Mouse (Mus musculus) hindlimb bud, embryonic 11.5 days (tissue): ENCODE results near the gene BC003965.

Experiments used
- DNase-seq: peaks from one replicate; pipeline ENCODE4 v3.0.0-alpha.2; 2012; ENCODE audit warnings: low read depth, low spot score; ENCODE audit errors: extremely low spot score

Gene BC003965

DNA sequence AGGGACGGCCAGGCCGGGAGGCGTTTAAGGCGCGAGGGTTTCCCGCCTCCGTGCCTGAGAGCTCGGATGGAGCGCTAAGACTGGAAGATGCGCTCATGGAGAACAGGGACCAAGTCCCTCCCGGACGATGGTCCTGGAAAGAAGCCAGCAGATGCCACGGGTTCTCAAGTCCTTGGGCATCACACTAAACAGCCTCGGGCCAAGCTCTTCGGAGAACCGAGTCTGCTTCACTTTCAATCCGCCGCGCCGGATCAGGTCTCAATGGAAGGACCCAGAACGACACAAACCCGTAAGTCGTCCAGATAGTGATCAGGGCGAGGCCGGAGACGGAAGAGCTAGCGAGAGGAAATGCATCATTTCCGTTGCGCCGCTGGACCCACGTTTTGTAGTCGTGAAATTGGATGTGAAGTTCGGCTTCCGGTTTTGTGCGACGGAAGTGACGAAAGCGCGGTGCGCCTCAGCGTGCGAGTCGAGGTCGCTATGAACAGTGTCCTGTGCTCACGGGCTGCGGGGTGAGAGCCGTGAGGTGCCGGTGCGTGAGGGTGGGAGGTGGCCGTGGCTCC, at the start of gene BC003965:
Gene BC003965 (plus strand): TSS at position 426 of the 563 bp plus-strand sequence.
- peak; percentile 99 for DNase-seq

DNA sequence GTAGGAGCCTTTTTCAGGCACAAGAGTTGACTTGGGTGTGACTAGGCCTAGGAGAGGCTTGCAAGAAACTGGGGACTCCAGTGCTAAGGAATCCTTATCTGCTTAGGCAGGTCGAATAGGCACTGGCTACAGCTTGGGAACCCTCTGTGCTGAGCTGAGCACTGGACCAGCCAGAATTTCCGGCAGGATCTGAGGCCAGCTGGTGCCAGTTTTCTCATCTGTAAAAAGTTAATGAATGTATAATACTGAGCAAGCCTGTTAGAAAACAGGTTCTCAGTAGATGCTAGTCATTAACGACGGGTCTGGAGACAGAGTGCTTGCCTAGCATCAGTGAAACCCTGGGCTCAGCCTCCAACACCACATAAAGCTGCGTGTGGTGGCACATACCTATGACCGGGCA, 48.7 kb upstream of the BC003965 start:
- no peak for DNase-seq

DNA sequence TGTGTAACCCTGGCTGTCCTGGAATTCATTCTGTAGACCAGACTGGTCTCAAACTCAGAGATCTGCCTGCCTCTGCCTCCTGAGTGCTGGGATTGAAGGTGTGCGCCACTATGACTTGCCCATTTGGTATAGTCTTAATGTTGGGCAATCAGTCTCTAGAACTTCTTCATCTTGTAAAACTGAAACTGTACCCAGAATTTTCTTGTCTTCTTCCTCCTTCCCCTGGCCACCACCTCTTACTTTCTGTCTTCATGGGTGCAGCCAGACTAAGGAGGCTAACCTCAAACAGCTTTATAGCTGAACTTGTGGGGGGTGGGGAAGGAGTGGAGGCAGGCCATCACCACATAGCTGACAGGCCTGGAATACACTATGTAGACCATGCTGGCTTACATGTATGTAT, 45.6 kb upstream of the BC003965 start:
- DNase-seq: no peak

DNA sequence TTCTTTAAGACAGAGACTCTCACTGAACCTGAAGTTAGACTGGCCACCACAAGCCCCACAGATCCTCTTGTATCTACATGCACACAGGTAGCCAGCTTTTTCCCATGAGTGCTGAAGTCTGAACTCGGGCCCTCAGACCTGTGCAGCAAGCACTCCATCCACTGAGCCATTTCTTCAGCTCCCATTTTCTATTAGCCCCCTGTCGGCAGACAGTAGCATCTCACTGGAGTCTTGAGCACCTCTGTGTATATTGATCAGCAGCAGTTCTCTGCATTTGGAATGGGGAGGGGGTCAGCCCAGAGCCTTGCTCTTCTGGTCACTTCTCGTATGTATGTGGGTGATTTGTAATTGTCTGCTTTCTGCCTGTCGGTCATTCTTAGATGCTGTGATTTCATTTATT, 44.4 kb upstream of the BC003965 start:
- DNase-seq: no peak

DNA sequence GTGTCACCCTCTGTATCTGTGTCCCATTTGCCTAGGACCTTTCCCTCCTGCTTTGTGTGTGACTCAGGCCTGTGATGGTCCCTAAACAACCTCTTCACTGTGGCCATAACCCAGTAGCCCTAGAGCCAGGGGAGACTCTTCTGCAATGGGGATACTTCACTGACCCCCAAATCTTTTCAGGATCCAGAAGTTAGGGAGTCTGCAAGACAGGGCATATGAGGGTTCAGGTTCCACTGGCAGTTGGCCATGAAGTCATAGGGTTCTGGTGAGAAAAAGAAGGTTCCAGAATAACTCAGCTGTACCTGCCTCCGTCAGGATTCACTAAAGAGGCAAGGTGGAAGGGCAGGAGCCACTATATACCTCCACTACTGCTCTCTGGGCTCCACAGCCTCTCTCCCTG, 22.2 kb upstream of the BC003965 start, which contains the start of gene Ccdc154:
Gene Ccdc154 (plus strand): TSS at position 301 of the 400 bp plus-strand sequence.
- no peak for DNase-seq

DNA sequence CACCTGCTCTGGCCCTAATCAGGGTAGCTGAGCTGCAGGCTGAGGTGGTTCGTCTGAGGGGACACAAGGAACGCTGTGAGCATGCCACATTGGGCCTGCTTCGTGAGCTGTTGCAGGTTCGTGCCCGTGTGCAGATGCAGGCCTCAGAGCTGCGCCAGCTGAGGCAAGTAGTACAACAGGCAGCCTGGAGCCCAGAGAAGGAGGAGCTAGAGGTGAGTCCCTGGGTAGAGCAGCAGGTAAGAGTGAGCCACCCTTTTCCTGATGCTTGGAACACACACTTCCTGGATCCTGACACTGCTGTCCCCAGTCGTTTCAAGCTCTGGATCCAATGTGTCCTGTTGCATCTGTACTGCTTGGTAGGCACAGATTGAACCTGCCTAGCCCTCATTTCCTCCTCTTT, 21.0 kb upstream of the BC003965 start:
- no peak for DNase-seq

DNA sequence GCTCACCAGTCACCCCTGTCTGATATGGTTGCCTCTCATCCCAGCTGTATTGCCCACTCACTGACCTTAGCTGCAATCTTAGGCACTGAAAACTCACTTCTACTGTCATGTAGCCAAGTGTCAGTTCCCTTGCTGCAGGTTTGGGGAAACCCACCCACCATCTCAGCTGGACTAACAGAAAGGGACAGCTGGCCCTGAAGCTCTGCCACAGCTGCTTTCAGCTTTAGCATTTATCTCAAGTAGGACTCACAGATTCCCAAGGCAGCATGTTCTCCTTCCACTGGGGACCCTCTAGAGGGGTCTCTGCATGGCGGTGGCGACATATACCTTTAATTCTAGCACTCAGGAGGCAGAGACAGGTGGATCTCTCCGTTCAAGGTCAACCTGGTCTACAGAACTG, 19.6 kb upstream of the BC003965 start:
- no peak for DNase-seq

DNA sequence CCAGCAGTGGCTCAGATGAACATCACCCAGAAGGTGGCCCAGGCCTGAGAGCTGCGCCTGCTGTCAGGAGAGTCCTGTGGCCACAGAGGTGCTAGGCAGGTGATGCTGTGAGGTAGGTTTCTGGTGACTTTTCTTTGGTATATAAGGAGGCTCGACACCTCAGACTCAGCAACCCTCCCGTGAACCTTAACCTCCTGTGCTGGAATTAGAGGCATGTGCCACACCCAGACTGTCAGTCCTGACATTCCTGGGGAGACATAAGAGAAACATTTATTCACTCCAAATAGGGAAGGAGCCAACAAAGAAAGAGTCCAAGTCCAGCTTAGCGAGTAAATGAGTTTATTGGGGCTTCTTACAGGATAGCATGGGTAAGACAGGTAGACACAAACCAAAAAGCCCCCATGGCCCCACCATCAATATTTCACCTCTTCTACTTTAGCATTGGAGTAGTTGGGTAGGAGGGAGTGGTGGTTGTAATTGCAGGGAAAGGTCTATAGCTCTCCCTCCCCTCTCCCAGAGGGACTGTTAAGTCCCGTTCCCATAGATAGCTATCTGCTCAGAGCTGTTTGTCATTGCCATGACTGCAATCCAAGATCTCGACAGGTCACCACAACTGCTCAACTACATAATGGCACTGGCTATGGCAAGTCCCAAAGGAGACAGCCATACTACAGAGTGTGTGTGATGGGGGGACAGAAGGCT, 18.2 kb upstream of the BC003965 start:
- DNase-seq: no peak

DNA sequence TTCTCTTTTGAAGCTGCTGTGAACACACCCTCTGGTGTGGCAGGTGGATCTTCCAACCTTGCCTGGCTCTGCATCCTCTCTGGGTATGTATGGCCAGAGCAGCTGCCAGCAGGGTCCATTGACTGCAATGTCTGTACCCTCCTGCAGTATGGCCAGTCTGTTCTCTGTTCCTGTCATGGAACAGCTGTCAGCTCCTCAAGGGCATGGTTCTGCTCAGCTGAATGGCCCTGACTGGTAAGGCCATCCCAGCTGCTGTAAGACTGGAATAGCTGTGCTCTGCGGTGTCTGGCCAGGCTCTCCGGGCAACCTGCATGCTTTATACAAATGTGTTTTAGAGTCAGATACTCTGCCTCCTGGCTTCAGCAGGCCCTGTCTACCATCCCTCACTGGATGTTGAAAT, 14.6 kb upstream of the BC003965 start:
- no peak for DNase-seq

DNA sequence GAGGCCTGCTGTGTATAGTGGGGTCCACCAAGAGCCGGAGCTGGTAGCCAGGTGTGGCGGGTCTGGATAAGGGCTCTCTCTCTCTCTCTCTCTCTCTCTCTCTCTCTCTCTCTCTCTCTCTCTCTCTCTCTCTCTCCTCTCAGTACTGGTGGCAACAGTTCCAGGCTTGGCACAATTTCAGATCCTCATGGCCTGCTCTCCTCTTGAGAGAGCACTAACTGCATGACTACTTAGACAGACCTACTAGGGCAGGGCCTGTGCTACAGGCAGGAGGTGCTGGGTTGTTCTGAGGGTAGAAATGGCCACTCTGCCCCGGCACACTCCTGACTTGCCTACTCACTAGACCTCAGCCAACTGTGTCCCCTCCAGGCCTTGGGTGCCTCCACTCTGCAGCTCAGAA, 11.8 kb upstream of the BC003965 start:
- no peak for DNase-seq

DNA sequence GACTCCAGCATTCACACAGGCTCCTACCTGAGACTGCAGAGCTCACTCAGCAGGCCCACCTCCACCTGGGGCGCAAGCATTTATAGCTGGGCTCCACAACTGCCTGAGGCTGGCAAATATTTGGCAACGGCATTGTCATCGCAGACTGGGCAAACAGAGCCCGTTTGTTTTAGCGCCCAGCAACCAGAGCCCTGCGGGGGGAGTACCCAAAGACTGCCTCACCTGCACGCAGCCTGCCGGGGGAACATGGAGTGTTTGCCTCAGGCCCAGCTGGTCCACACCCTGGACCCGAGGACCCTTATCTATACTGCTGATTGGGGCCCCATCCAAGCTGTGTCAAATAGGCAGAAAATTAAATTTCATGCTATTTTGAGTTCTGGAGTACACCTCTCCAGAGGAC, 8.9 kb upstream of the BC003965 start, which contains the start of gene Gm38655:
Gene Gm38655 (minus strand): TSS at position 61 of the 400 bp plus-strand sequence.
- DNase-seq: no peak

DNA sequence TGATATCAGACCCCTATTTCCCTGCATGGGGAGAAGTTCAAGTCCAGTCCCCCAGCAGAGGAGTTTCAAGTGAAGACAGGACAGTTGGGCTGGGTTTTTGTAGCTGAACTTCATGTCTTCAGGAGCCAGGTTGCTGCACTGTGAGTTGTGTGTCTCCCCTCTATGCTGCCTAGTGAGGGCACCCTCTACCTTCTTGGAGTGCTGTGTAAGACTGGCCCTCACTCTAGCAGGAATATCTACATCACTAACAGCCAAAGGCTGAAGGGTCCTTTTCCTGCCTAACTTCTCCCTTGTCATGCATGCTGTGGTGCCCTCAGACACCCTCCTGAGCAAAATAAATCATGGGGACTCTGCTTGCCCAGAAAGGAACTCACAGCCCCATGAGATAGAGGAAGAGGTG, 1.1 kb upstream of the BC003965 start:
- DNase-seq: no peak

DNA sequence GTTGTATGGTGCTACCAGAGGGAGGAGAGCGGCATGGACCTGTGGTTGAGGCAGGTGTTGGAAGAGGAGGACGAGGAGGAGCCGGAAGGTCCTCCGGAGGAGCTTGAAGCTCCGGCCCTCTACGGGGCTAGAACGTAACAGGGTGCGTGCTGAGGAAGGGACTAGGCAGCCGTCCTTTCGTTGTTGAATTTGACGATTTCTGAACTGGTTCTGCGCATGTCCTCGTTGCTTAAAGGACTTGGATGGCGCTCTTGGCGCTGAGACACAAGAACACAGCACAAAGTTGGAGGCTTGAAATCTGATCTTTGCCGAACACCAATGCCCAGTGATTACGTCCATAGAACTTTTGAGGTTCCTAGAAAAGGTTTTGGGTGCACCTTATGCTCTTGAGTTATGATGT, 607 bp downstream of the BC003965 start:
- DNase-seq: no peak

DNA sequence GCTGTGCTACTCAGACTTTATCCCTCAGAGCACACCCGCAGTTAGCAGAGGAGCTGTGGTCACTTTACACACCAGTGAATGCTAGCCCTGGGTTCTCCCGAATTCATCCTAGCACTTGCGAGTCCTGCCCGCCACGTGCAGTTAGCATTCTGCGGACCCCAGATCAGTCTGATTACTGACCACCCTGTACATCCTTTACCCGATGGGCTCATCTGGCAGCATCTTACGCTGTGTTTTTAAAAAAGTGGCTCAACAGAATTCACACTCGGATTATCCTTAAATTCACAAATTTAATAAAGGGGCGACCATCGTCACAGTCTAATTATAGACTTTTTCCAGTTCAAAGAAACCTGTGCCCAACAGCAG, 3.4 kb downstream of the BC003965 start:
- DNase-seq: no peak

DNA sequence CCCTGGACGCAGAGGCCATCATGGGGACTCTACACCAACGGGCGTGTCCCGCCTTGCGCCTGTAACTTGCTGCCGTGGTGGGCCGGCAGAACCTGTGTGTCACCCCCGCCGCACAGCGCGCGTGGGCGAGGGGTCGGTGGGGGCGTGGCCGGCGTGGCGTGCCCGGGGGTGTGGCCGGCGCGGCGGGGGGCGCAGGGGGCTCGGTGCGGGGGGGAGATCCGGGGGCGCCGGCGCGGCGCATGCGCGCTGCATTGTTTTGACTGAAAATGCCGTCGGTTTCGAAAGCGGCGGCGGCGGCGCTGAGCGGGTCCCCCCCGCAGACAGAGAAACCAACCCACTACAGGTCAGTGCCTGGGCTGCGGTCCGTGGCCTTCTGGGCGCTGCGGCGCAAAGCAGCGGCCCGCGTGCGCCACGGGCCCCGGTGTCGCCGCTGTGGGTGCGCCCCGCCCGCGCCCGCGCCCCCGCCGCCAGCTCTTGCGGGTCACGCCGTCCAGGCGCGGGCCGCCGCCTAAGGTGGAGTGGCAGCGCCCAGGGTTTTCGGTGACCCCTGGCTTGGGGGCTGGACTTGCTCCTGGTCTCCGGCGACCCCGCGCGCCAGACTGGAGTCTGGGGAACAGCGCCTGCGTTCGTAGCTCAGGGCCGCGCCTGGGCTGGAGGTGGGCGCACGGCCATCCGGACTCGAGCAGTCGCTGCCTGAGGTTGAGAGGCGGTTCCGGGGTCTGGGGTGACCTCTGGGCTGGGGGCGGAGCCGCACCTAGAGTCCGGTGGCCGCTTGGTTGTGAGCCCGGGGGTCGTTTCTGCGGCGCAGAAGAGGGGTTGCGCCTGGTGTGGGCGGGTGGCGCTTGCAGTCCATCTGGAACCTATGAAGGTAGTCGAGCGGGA, 4.0 kb downstream of the BC003965 start, which contains the start of gene Unkl:
Gene Unkl (plus strand): TSS at position 248 of the 882 bp plus-strand sequence.
- no peak for DNase-seq

DNA sequence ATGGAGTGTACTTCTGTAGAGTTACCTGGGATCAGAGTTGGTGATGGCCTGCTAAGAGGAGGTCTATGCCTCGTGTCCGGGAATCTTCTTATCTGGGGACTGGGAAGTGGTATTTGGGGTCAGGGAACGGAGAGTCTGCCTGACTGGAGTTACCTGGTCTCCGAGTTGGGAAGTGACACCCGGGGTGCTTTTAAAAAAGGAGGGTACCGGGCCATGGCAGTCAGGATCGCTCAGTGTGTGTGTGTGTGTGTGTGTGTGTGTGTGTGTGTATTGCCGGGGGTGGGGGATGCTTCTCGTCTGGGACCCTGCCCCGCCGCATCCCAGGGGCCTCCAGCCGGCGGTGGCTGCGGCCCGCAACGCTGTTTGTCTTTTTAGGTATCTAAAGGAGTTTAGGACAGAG, 4.7 kb downstream of the BC003965 start:
- no peak for DNase-seq

DNA sequence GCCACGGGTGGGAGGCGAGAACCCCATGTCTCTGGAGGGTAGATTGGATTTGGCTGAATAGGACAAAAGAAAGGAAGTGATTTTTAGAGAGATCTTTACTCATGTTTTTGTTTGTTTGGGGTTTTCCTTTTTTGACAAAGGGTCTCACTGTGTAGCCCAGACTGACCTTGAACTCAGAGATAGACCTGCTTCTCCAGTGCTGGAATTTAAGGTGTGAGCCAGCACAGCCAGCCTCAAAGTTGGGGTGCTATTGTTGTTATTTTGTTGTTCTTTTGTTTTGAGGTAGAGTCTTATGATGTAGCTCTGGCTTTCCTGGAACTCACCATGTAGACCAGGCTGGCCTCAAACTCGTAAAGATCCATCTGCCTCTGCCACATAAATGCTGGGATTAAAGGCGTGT, 18.0 kb downstream of the BC003965 start:
- no peak for DNase-seq

DNA sequence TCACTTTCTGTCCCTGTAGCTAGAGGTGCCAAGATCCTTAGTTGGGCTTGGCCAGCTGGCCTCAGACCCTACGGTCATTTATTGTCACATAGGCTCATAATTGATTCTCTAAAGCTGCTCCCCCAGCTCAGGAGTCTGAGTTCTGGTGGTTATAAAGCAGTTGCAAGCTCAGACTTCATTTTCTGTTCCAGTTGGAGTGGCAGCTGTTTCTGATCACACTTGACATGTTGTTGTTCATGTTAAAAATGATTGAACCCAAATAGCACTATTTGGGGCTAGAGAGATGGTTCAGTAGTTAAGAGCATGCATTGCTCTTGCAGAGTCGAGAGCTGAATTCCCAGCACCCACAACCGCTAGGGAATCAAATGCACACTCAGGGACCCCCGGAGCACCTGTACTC, 25.7 kb downstream of the BC003965 start:
- no peak for DNase-seq

DNA sequence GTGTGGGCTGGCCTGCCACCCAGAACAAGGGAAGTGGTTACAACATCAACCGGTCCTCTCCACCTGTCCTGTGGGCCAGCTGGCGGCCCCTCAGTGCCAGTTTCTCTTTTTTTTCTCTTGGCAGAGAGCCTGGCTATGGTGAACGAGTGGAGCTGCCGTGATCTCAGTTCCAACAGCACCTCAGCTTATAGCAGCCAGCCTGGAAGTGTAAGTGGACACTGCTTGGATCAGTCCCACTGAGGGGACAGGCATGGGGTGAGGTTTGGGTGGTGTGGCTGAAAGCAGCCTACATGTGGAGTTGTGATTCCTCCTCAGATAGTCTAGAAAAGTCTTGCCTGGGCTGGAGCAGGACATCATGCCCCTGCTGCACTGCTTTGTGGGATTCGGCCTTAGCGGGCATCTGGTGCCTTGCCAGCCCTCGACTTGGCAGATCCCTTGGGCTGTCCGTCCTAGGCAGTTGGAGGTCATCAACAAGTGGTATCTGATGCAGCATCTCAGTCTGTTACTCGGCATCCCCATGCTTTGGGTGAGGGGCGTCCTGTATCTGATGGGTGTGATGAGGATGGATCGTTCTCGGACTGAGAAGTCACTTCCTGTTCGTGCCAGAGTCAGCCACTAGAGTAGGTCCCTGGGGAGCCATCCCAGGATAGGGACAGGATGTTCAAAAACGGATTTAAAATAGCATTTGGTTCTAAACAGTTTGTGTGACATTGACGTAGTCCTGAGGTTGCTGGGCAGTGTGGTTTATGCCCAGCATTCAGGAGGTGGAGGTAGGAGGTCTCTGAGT, 26.5 kb downstream of the BC003965 start:
- DNase-seq: no peak

DNA sequence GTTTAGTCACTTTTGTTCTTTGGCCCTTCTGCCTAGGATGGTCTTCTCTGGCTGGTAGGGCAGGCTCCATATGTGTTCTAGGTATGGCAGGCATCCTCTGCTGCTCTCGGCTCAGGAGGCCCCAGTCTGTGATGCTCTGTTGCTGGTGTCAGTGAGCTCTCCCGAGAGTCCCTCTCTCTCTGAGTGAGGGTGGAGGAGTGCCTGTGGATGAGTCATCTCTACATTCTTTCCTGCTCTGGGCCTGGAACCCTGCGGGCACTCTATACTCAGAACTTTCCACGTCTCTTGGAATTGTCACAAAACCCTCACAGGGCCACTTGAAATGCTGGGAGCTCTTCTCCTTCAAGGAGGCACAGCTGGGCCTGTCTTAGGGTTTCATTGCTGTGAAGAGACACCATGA, 27.4 kb downstream of the BC003965 start:
- no peak for DNase-seq

DNA sequence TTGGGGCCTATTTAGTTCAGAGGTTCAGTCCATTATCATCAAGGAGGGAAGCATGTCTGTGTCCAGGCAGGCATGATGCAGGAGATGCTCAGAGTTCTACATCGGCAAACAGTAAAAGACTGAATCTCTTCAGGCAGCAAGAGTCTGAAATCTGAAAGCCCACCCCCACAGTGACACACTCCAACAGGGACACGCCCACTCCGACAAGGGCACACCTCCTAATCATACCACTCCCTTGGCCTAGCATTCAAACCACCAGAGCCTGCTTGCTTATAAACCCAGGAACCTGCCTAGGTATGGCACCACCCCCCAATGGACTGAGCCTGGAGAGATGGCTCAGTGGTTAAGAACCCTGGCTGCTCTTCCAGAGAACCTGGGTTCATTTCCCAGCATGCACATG, 31.1 kb downstream of the BC003965 start:
- DNase-seq: no peak
